In the genomic region with DNA sequence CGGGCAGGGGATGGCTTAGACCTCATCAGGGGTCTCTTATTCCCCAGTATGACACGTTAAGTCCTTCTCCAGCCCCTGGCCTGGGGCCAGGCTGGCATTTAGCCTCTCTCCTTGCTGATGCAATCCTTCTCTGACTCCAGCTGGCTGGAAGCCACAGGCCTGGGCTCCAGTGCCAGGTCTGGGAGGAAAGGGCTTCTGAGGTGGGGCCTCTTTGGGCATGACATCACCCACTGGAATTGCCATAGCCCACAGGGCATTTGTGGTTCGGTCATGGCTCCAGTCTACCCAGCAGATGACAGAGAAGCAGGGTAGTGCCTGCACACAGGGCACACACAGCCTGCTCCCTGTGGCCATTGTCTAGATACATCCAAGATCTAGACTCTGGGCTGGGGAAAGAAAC, we compare ENCODE assay signal across 9 mouse cellular contexts. TPM values are rescaled to one million over a fixed set of nuclear protein-coding genes. Genes with fewer than 3 reads are reported as not detected.
DNase-seq lines count a peak whose midpoint lies in the region; ATAC-seq and TF ChIP-seq lines count a peak whose summit lies in the region.
"Had no signal": no experiment of that assay in that cellular context is flagged by ENCODE, and none has a peak within 500 bp of the region (broad histone marks: within the 10 kb centered on the region; RNA-seq: fewer than 3 reads in every experiment).

No protein-coding gene starts in this region.

- no peak for TF ChIP-seq POLR2A in small intestine, adult 2 months (IDR thresholded peaks at IDR 0.05; ENCODE audit: low read depth, low read length)

- H3K36me3 ChIP-seq in hindbrain, embryonic 13.5 days: peaks cover 84% of the 10 kb centered on the region
- H3K36me3 ChIP-seq in hindbrain, embryonic 12.5 days: peaks cover 36% of the 10 kb centered on the region
- H3K36me3 ChIP-seq in small intestine, adult 2 months (ENCODE audit: control insufficient read depth, insufficient read depth, low read length): peaks cover 38% of the 10 kb centered on the region

- intact Hi-C loops in left cerebral cortex, postnatal 4 days (cut with DNase I): no loop called here

- TF ChIP-seq CTCF in small intestine, adult 2 months (IDR thresholded peaks at IDR 0.05; ENCODE audit: extremely low read depth, insufficient read length, insufficient replicate concordance, low read depth, low read length): no peak

- H3K4me1 ChIP-seq in hindbrain, embryonic 13.5 days (replicated peaks): peaks cover 54% of the 10 kb centered on the region
- H3K4me1 ChIP-seq in hindbrain, embryonic 12.5 days: peaks cover 38% of the 10 kb centered on the region
- H3K4me1 ChIP-seq in small intestine, adult 2 months (ENCODE audit: control insufficient read depth, insufficient read depth, insufficient read length, low read length): peaks cover 13% of the 10 kb centered on the region

- H3K27me3 ChIP-seq in hindbrain, embryonic 13.5 days: peaks cover 47% of the 10 kb centered on the region
- peaks cover 51% of the 10 kb centered on the region for H3K27me3 ChIP-seq in hindbrain, embryonic 12.5 days
- H3K27me3 ChIP-seq in small intestine, adult 2 months (ENCODE audit: control insufficient read depth, insufficient read depth, low read length): no peaks in the 10 kb centered on the region

- H3K9me3 ChIP-seq in hindbrain, embryonic 13.5 days: no peaks in the 10 kb centered on the region
- H3K9me3 ChIP-seq in hindbrain, embryonic 12.5 days (replicated peaks): no peaks in the 10 kb centered on the region
- H3K9me3 ChIP-seq: megakaryocyte, embryonic 14.5 days had no signal

- 0 out of 2 replicates have a peak overlapping the region, but pooled peaks have one; percentile 24 for H3K27ac ChIP-seq in hindbrain, embryonic 13.5 days
- H3K27ac ChIP-seq in hindbrain, embryonic 12.5 days: no peak overlapping the region
- peak overlapping the region; percentile 13 for H3K27ac ChIP-seq in small intestine, adult 2 months (ENCODE audit: insufficient read depth, low read depth, low read length)

- ATAC-seq in hindbrain, embryonic 13.5 days (ENCODE audit: low FRiP score): no peak
- no peak for ATAC-seq in hindbrain, embryonic 12.5 days (ENCODE audit: low FRiP score)
- no peak for ATAC-seq in monocyte, adult 5-6 weeks (replicated peaks; ENCODE audit: insufficient number of reproducible peaks, low FRiP score, low TSS enrichment, poor library complexity, severe bottlenecking)

- no peak overlapping the region for H3K4me2 ChIP-seq in hindbrain, embryonic 13.5 days
- H3K4me2 ChIP-seq in hindbrain, embryonic 12.5 days (replicated peaks): no peak overlapping the region

- no peak overlapping the region for H3K4me3 ChIP-seq in hindbrain, embryonic 13.5 days
- H3K4me3 ChIP-seq in hindbrain, embryonic 12.5 days: no peak overlapping the region
- H3K4me3 ChIP-seq in small intestine, adult 2 months (ENCODE audit: low read depth, low read length): no peak overlapping the region
- H3K4me3 ChIP-seq: megakaryocyte, embryonic 14.5 days had no signal

- H3K9ac ChIP-seq in hindbrain, embryonic 13.5 days: peak overlapping the region; percentile 4
- no peak overlapping the region for H3K9ac ChIP-seq in hindbrain, embryonic 12.5 days

- 48% methylated on average over 3 of the region's 3 CpGs for WGBS in hindbrain, embryonic 13.5 days
- 55% methylated on average over 3 of the region's 3 CpGs for WGBS in hindbrain, embryonic 12.5 days
- WGBS in small intestine, adult 2 months: 14% methylated on average over 3 of the region's 3 CpGs

- DNase-seq in 416B (ENCODE audit: low read depth): peak; percentile 22
- peak; percentile 83 to 89 for DNase-seq in cerebellum, adult 18-20 months
- peak; percentile 74 for DNase-seq in heart, adult 8-10 months (ENCODE audit: low spot score)
- DNase-seq in left cerebral cortex, postnatal 4 days: peak; percentile 97

RNA-seq across cellular contexts. Expression of gene Dusp8, which starts 10.8 kb away (rescaled TPM):
- polyA plus RNA-seq in hindbrain, embryonic 13.5 days (2015; fragmentation: Nextera tagmentation; extraction: Ambion mirVana): 87.3 and 90.2 TPM in 2 replicates
- 49.1 and 53.8 TPM in 2 replicates for polyA plus RNA-seq in hindbrain, embryonic 12.5 days (2016; fragmentation: Nextera tagmentation; extraction: Ambion mirVana)
- total RNA-seq in heart, adult 8-10 months (2022): 10 to 100 TPM; 26.3 to 48.9 (median 37.9) TPM
- 100 to 1,000 TPM; 142 to 154 TPM for total RNA-seq in left cerebral cortex, postnatal 4 days (2021)
- polyA plus RNA-seq in small intestine, adult 2 months (2012; rRNA removed): 8.9 and 13.4 TPM in 2 replicates
- 0.29 to 1.4 TPM in 2 of 3 replicates, not detected in the other for total RNA-seq in monocyte, adult 5-6 weeks (2017)

RNA-seq across cellular contexts. Expression of gene Mob2, which starts 24.0 kb away (rescaled TPM):
- 53.0 and 53.5 TPM in 2 replicates for polyA plus RNA-seq in hindbrain, embryonic 13.5 days (2015; fragmentation: Nextera tagmentation; extraction: Ambion mirVana)
- polyA plus RNA-seq in hindbrain, embryonic 12.5 days (2016; fragmentation: Nextera tagmentation; extraction: Ambion mirVana): 48.0 and 48.8 TPM in 2 replicates
- 10 to 100 TPM; 45.2 to 53.5 (median 46.9) TPM for total RNA-seq in heart, adult 8-10 months (2022)
- total RNA-seq in left cerebral cortex, postnatal 4 days (2021): 10 to 100 TPM; 21.1 to 21.2 TPM
- 26.1 and 31.8 TPM in 2 replicates for polyA plus RNA-seq in small intestine, adult 2 months (2012; rRNA removed)
- 38.5 to 50.0 TPM (median 45.2 TPM) in 3 replicates for total RNA-seq in monocyte, adult 5-6 weeks (2017)

RNA-seq across cellular contexts. Expression of gene Gm45618, which starts 35.7 kb away (rescaled TPM):
- 0.27 and 0.32 TPM in 2 replicates for polyA plus RNA-seq in hindbrain, embryonic 13.5 days (2015; fragmentation: Nextera tagmentation; extraction: Ambion mirVana)
- polyA plus RNA-seq in hindbrain, embryonic 12.5 days (2016; fragmentation: Nextera tagmentation; extraction: Ambion mirVana): not detected in 2 replicates
- not detected for total RNA-seq in heart, adult 8-10 months (2022)
- total RNA-seq in left cerebral cortex, postnatal 4 days (2021): not detected
- polyA plus RNA-seq in small intestine, adult 2 months (2012; rRNA removed): not detected in 2 replicates
- not detected in 3 replicates for total RNA-seq in monocyte, adult 5-6 weeks (2017)

RNA-seq across cellular contexts. Expression of gene Gm39115, which starts 51.0 kb away (rescaled TPM):
- not detected in 2 replicates for polyA plus RNA-seq in hindbrain, embryonic 13.5 days (2015; fragmentation: Nextera tagmentation; extraction: Ambion mirVana)
- not detected in 2 replicates for polyA plus RNA-seq in hindbrain, embryonic 12.5 days (2016; fragmentation: Nextera tagmentation; extraction: Ambion mirVana)
- not detected for total RNA-seq in heart, adult 8-10 months (2022)
- total RNA-seq in left cerebral cortex, postnatal 4 days (2021): not detected
- not detected in 2 replicates for polyA plus RNA-seq in small intestine, adult 2 months (2012; rRNA removed)
- total RNA-seq in monocyte, adult 5-6 weeks (2017): not detected in 3 replicates

RNA-seq across cellular contexts. Expression of gene Gm45337, which starts 59.6 kb away (rescaled TPM):
- not detected in 2 replicates for polyA plus RNA-seq in hindbrain, embryonic 13.5 days (2015; fragmentation: Nextera tagmentation; extraction: Ambion mirVana)
- polyA plus RNA-seq in hindbrain, embryonic 12.5 days (2016; fragmentation: Nextera tagmentation; extraction: Ambion mirVana): not detected in 2 replicates
- not detected for total RNA-seq in heart, adult 8-10 months (2022)
- total RNA-seq in left cerebral cortex, postnatal 4 days (2021): not detected
- polyA plus RNA-seq in small intestine, adult 2 months (2012; rRNA removed): not detected in 2 replicates
- not detected in 3 replicates for total RNA-seq in monocyte, adult 5-6 weeks (2017)

Comparison
In these comparisons a context has a peak if more than half of its experiments do, and no peak if none do; other contexts are left out.
1. DNase-seq: peak in every context shown above with its lines; median percentile 97 in left cerebral cortex, postnatal 4 days; 86 in cerebellum, adult 18-20 months; 74 in heart, adult 8-10 months; 22 in 416B.
2. RNA of gene Dusp8, which starts 10.8 kb away (total RNA-seq): 142 to 154 TPM in left cerebral cortex, postnatal 4 days and 26.3 to 48.9 TPM in heart, adult 8-10 months; 0.29 to 1.4 TPM in monocyte, adult 5-6 weeks; every median in the first group is over 10 times any median in the second.